Mouse (Mus musculus) right cerebral cortex, postnatal 25 days (tissue): ENCODE measurements at regions not wholly inside any gene's neighbourhood (a gene's known extent, or its start where the extent isn't known, plus 50 kb on each side); places are given as distances from the start of the nearest gene placed in this dataset.
A peak's percentile ranks its signal among the peaks of the same experiment; 100 is the strongest.

Experiments used
- DNase-seq: peaks from one replicate; pipeline ENCODE4 v3.0.0; 2022

DNA sequence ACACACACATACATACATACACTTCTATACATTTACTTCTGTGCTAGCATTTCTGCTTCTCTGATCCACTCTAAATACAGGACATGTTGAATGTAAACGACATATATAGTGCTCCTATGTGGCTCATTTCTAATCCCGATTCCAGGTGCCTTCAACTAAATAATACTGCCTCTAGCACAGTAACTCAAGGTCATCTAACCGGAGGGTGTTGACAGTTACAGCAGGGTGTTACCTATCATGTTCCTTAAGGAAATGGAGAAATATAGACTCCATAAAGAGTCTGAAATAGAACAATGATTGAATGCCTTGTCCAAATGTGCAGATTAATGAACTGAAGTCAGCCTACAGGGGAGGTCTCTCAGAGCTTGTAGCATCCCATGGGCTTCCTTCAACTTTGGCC is 307.3 kb upstream of the Apob start:
- no peak for DNase-seq

DNA sequence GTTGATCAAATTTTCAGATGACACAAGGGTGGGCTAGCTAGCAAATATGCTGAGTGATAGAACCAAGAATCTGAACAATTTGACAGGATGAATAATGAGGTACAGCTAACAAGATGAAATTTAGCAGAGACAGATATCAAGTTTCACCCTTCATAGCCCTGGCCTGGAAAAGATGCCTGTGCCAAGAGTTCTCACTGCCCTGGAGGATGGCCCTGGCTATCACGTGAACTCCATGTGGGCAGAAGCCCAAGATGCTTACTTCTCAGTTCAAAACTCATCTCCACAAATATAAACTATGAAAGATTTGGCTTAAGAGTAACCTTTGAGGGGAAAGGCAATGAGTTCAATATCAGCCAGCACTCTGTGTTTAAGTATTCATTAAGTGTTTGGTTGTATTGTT is 306.9 kb upstream of the Apob start:
- DNase-seq = no peak

DNA sequence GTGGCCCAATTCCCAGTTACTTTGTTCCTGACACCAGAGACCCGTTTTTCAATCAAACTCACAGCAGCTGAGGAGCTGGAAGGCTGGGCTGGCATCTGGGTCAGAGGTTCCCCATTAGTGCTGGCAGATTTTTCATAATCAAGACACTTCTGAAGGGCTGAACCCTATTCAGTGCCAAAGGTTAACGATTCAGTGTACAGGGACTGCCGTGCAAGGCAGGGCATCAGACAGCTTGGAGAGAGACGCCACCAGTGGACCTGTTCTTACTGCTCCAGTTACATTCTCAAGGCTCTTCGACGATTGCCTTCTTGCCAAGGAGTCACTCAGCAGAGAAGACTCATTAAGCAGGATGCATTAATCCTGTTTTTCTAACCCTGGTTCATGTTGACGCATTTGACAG is 285.5 kb upstream of the Apob start:
- no peak for DNase-seq

DNA sequence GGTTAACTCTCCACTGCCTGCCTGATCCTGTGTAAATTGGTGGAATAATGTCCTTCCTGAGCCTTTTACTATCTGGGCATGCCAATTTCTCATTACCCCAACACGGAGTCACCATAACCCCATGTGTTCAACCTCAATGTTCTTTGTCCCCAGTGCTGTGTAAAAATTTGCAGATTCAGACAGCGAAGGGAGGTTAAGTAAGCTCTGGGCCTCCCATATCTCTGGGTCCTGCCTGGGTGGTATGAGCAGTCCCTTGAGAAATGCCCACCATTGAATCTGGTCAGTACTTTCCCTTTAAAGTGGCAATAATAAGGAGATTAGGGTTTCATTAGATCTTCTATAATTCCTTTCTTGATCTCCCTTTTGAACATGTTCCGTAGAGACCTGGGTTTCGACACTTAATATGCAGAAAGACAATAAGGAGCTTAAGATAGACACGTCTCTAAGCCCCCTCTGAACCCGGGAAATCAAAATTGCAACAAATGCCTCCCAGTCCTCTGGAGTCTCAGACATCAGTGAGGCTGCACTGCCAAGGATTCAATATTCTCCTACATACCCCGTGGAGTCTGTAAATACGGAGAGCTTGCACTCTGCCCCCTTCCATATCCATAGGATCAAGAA is 279.0 kb upstream of the Apob start:
- no peak for DNase-seq

DNA sequence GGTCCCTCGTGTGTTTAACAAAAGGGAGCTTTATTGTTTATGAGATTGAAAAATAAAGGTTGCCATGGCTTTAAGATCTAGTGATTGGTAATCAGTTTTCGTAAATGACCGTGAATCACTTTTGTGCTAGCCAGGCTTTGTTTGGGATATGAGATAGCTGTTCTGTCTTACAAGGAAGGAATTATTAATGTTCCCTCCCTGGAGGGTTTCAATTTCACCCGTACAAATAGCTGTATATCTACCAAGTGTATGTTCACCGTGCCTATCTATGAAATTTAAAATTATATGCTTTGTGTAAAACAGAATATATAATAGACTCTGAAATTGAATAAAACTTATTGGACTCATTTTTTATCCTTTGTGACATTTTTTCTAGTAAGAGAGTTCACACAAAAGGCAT is 268.3 kb upstream of the Apob start:
- DNase-seq = no peak

DNA sequence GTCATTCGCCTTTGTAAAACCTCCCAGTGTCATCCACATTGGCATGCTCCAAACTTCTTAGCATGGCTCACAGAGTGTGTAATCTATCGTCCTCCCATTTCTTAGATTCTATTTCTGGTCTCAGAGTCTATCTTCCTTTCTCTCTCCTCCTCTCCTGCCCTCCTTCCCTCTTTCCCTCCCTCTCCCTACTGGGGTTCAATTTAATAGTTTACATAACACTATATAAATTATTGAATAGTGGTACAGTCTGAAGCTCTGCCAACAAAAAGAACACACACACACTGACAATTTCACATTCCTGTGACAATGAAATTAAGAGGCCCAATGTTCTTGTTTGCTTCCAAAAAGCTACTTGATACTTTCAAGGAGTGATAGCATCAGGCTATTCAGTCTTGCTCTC is 267.6 kb upstream of the Apob start:
- no peak for DNase-seq

DNA sequence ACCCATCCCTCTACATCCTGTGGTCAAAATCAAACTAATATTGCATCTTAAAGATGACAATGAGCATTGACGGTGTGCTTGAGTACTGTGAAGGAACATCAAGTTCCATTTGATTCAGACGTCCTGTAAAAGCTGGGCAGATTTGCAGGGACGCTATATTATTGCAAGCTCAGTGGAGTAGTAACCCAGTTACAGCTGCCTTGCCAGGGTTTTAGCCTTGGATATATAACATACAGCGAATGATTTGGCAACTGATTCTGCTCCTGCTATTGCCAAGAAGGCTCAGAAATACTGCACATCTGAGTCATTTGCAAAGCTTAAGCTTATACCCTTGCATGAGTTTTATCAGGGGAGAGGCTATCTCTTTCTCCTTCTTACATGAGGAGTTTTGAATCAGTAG is 262.4 kb upstream of the Apob start:
- DNase-seq = no peak

DNA sequence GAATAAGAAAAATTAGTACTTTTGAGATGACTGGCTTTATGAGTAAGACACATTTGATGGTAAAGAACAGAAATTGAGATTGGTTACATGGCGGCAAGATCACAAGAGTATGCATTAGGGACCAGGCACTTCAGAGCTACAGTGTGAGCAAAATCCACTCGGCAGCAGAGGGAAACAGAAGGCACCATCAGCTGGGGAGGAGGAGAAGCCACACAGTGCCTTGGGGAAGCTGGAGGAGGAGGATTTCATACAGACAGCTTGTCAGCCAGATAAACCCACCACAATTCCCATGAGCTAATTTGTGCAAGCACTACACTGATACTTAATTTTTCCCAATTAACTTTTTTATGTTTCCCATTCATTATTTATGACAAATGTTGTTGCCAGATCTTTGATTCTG is 258.9 kb upstream of the Apob start:
- DNase-seq = no peak

DNA sequence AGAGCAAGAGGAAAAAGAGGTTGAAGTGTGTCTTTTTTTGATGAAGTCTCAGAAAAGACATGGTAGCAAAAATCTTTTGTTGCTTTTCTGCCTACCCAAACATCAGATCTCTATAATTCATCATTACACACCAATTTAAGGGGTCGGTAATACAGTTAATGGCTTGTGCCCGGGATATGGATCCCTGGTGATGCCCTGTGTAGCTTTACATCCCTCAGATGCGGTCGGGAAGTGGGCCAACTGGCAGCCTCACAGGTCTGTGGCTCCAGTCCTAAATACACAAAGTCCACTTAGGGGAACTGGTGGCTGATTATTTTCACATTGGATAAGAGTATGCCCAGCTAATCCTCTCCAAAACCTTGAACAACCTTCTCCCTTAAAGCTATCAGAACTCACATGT is 258.4 kb upstream of the Apob start:
- no peak for DNase-seq

DNA sequence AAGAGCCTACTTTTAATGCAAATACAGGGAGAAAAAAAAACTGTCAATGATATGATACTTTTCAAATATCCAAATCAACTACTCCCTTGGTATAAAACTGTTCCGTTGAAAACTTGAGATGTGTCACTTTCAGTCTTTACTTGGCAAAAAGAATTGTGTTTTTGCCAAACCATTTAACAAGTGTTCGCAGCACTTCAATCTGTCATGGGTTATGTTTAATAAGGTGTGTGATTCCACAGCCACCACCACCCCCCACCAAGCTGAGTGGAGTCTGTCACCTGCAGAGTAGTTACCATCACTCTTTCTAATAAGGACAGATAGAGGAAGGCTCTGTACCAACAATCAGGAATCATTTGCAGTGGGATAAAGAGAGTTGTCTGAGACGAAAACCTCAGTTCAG is 252.5 kb upstream of the Apob start:
- no peak for DNase-seq

DNA sequence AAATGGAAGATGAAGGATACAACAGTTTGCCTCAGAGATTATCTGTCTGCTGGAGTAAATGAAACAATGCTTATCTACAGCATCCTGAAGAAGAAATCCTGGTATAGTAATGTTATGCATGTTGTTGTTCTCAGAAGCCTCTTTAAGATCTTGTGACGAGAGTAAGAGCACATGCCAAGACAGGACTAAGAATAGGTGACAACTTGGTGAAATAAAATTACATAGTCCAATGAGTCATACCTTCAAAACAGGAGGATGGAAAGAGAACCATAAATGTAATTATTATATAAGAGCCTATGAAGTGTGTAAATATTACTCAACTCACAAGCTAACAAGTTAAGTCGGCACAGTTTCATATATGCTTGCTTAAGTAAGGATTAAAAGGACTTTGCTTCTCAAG is 239.4 kb upstream of the Apob start:
- DNase-seq = no peak

DNA sequence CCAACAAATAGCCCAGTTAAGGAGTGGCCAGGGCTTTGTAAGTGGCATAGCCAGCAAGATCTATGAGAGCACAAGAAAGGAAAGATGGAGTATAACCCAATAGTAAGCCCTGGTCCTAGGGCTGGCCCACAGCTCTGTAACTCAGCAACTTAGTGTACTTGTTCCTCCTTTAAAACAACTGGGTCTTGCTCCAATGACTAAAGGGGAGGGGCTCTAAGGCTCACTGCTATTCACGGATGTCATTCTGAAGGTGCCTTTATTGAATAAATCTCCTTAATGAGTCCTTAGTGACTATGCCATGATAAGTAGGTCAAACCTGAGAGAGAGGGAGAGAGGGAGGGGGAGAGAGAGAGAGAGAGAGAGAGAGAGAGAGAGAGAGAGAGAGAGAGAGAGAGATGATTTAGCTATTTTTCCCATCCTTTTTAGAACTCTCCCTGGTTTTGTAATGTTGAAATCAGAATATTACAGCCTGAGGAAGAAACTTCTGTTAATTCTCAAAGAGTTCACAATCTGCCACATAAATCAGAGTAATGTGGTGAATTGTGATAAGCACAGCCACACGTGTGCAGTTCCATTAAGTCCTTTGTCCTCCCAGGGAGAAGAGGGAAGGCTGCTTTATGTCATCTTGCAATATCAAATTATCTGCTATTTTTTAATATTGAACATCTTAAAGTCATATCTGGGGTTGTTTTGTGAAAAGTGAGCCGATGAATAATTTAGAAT is 238.7 kb upstream of the Apob start:
- DNase-seq = no peak

DNA sequence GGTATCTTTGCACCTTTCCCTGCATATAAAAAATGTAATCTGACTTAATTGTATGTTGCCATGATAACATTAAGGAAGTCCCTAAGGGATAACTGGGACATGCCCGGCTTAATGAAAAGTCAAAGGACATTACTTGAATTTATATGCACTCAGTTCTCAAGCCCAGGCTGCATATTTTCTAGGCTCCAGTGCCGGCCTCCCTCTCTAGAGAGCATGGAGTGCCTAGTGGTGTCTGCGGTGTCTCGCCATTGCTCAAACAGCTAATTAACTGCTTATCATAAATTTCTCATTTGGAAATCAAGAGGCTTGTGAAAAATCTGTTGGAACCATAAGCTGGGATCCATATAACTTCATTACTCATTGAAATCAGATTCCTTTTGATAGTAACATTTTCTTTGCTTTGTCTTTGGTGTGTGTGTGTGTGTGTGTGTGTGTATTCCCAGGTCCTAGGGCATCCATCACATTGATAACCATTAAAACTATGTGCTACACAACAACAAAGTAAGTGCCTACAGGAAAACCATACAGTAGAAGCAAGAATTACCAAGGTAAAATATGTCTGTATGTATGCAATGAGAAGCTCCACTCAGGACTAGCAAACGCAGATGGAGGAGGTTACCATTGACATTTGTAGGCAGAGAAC is 238.0 kb upstream of the Apob start:
- DNase-seq = no peak

DNA sequence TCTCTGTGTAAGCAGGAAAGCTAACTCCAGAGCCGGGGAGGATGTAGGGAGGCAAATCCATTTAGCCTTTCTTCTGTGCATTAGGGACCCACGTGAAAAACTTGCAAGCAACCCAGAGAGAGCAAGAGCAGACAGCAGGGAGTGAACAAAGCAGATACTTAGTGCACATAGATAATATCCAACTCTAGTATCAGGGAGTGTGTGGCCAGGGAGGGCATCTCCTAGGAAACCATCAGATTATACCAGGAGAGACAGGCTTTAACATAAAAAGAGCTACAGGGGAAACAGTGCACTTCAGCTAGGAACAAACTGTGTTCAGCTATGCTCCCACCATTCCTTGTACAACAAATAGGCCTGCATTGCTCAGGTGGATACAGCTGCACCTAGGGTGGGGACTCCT is 230.7 kb upstream of the Apob start:
- DNase-seq = no peak

DNA sequence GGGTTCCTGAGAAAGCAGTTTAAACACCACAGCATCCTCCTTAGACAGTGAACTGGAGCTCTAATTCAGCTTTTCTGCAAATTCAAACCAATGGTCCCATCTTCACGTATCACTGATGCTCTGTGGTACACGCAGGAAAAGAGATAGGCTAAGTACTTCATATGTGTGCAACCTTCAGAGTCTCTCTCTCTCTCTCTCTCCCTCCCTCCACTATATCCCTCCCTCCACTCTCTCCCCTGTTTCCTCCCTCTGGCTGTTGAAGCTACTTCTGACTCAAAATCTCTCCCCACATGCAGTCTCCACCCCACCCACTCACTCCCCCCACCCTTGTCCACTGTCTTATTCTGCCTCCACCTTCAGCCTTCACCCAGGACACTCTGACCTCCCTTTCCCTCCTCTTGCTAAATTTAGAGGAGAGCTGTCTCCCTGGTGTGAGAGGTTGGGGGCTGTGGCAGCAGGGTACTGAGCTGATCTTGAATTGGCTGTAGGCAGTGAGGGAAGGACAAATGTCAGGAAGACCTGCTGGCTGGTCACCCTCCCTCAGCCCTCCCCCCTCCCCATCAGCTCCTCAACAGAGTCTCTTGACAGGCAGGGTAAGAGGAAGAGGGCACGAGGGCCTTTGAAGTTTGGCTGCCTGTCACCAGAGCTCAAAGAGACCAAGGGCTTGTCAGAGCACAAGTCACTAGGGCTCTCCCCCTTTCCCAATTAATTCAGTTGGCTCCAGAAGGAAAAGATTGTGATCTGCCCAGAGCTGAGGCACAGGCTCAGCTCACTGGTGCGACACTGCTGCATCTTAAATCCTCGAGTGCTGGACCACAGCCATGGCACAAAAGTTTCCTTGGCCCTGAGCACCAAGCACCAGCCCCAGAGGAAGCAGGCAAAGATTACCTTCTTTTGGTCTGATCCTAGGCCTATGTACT is 227.9 kb upstream of the Apob start:
- DNase-seq = no peak

DNA sequence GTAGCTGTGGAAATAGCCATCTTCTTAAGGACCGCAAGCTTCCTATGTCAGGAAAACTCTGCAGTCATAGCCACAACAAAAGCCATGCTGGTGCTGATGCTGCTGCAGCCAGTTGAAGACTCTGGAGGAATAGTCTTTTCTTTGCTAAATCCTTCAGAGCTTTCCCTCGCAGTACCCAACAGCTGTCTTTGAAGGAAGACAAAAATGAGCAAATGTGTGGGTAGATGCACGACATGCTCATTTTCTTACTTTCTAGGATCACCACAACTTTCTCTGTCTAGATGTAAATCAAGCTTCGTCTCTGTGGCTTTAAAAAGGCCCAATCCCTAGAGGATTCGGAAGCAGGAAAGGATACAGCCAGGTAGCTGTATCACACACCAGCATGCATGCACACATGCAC is 222.6 kb upstream of the Apob start:
- no peak for DNase-seq

DNA sequence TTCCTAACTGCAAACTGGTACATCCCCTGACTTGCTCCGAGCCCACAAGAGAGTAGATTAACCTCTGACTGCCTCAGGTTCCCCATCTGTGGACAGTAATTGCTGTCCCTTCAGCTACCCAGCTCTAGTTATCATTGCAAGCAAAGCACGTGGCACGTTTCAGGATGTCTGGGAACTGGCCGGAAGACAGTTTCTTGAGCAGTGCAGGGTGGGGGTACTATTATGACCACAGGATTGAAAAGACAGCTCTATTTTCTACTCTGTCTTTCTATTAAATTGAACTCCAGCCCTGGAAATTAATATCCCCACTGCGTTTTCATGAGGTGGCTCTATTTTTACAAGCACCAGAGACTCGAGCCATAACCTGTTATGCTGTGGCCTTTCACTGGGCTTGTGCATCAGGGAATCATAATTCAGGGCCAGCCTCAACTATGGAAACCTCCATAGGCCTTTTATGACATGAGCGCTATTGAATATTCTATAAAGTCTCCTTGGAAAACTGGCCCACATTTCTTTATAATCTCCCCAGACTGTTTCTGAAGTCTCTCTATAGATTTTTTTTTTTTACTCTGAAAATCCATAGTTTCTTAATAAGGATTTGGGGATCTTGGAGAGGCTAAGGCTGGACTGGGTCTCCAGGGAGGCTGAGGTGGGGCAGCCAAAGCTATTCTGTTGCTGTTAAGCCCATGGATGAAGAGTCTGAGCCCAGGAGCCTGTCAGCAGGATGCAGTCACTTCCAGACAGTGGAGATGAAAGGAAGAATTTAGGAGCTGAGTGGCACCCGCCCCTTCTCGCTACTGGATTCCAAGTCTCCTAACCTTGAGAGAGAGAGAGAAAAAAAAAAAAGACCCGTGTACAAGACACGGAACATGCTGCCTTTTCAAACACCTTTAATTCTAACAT is 212.4 kb upstream of the Apob start:
- no peak for DNase-seq

DNA sequence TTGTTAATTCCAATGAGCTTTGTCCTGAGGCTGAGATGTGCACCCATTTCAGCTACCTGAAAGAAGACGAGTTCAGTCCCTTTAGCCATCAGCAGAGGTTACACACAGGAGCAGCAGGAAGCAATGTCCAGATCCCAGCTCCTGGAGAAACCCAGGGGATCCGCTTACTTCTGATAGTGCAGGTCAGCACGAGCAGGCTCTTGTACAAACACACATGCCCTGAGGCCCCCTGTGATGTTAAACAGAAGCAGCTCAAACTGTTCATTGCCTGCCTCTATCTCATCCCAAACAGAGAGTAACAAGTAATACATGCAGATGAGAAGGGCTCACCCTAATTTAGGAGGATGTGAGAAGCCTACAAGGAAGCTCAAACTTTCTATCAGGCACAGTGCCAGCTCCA is 203.3 kb upstream of the Apob start:
- no peak for DNase-seq

DNA sequence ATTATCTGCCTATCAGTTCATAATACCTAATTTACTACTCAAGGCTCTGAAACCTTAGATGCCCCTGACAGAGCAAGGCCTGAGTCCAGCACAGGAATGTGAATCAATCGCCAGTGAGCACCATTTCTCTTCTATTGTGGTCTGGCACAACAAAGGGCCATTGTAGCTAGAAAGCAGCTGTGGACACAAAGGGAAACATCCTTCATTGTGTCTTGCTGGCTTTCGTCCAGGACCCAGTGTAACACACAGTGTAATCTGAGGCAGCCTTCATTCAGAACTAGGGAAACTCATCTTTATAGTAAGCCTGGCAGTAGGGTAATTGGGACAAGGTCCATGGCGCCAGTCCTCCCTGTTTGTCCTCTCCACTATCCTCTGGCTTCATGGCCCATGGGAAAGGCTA is 201.1 kb upstream of the Apob start:
- DNase-seq = no peak

DNA sequence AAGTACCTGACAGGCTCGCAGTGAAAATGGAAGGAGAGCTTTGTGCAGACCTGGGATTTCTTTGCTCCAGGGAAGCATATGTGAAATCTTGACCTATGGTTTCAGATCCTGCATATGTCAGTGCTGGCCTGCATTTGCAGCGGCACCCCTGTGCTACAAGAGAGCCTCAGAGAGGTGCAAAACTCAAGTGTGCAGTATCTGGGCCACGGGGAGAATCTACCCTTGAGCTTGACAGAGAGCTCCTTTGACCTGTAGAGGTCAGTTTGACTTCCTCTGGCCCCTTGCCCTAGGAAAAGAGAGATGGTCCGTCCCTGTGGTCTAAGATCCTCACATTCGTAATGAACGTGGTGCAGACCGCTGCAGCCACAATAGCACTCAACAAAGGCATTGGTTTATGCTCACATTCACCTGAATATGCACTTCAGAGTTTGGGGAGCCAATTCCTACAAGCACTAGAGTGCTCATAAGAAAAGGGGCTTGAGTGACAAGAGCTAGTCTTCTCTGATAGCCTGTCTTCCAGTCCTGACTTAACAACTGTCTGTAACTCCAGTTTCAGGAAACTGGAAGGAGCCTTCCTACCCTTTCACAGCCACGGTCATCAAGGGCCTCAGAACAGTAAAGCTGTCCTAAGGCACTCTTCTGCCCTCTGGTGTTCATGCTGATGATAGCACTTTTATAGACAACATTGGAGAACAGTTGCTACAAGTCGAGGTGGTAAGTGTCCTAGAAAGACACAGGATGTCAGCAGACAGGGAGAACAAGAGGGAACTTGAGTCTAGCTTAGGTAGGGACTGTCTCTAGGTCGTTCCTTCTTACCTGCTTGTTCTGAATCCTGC is 200.0 kb upstream of the Apob start:
- DNase-seq = peak; percentile 43

DNA sequence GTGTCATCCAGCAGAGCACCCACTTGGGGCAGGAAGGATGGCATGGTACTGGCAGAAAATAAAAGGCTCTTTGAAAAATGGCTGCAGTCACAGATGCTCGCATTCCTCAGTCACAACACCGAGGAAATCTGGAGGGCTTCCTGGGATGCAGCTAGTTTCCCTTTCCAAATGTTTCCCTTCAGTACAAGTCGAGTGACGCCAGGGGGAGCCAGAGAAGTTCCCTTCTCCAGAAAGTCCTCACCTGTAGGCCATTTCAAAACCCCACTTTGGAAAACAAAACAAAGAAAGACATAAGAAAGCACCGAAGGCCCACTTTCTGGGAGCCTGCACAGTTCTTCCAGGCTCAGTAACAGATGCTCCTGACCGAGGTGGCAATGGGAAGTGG is 199.4 kb upstream of the Apob start:
- no peak for DNase-seq

DNA sequence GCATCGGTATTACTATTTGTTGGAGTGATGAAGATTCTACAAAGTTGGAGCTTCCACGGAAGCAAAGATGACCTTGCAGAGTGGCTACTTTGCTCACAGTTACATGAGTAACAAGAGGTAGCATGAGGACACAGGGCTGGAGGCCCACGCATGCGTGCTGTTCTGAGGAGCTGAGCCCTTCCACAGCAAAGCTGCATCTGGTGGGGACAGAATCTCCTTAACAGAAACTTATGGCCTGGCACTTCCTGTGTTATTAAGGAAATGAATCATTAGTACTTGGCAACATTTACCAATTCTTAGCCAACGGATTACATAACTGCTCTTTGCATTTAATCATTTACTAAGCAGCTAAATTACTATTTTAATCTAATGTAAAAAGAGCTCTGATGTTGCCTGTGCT is 160.8 kb upstream of the Apob start:
- DNase-seq = peak; percentile 47
